Mouse (Mus musculus) embryonic facial prominence, embryonic 11.5 days (tissue): ENCODE data around the gene Rab5if. TPM values are rescaled to one million over a fixed set of nuclear protein-coding genes. Genes with fewer than 3 reads are reported as not detected.
"Not testable (repeated sequence)": the region's sequence is repeated elsewhere in the genome, so short reads cannot be mapped to it uniquely, and the experiment has no call there.

Source experiments
- ATAC-seq: fragments of 200-750 bp; cut with Nextera tagmentation; replicated peaks from 2 replicates; pipeline ENCODE4 v1.8.0; 2017; ENCODE audit warnings: low read depth; ENCODE audit not compliant: insufficient number of reproducible peaks, low FRiP score, low TSS enrichment
- DNase-seq: peaks from one replicate; pipeline ENCODE4 v3.0.0-alpha.2; 2015; ENCODE audit warnings: low spot score
- H3K27ac ChIP-seq: fragments of 300-500 bp; sonication (generic); replicated peaks from 2 replicates; pipeline ENCODE4 v1.5.1; 2014; ENCODE audit warnings: mild to moderate bottlenecking, low read depth, low read length, control low read depth
- H3K27me3 ChIP-seq: fragments of 300-500 bp; sonication (generic); 2 replicates; pipeline ENCODE4 v1.6.1; 2014; ENCODE audit warnings: mild to moderate bottlenecking, low read length, moderate library complexity, mixed read lengths; ENCODE audit not compliant: control insufficient read depth, insufficient read depth
- H3K36me3 ChIP-seq: fragments of 300-500 bp; sonication (generic); replicated peaks from 2 replicates; pipeline ENCODE4 v1.6.1; 2014; ENCODE audit warnings: low read depth, mild to moderate bottlenecking, low read length, moderate library complexity, mixed read lengths; ENCODE audit not compliant: control insufficient read depth, insufficient read depth
- H3K4me1 ChIP-seq: fragments of 300-500 bp; sonication (generic); 2 replicates; pipeline ENCODE4 v1.6.1; 2014; ENCODE audit warnings: low read length, mixed read lengths; ENCODE audit not compliant: control insufficient read depth, insufficient read depth
- H3K4me2 ChIP-seq: fragments of 300-500 bp; sonication (generic); 2 replicates; pipeline ENCODE4 v1.6.1; 2014; ENCODE audit warnings: low read depth, mild to moderate bottlenecking, control low read depth, low read length, moderate library complexity
- H3K4me3 ChIP-seq: fragments of 300-500 bp; sonication (generic); 2 replicates; pipeline ENCODE4 v1.5.1; 2014; ENCODE audit warnings: low read depth, low read length, control low read depth
- H3K9ac ChIP-seq: fragments of 300-500 bp; sonication (generic); replicated peaks from 2 replicates; pipeline ENCODE4 v1.6.1; 2014; ENCODE audit warnings: mild to moderate bottlenecking, control low read depth, low read length
- H3K9me3 ChIP-seq: fragments of 300-500 bp; sonication (generic); replicated peaks from 2 replicates; pipeline ENCODE4 v1.6.1; 2016; ENCODE audit warnings: mild to moderate bottlenecking, low read length, inconsistent platforms, mixed read lengths; ENCODE audit not compliant: control insufficient read depth
- WGBS: fragments of 180-500 bp; shearing (Covaris S2); extraction: QIAGEN DNeasy Blood & Tissue Kit; methylation state at CpG from one replicate; pipeline ENCODE4 v1.1.7; 2014; 5-methylcytosine and 5-hydroxymethylcytosine counted together
- polyA plus RNA-seq: library from polyadenylated mRNA; unstranded; fragments of >200 nt; fragmentation: Nextera tagmentation; extraction: Ambion mirVana; gene quantifications from 2 replicates; pipeline ENCODE4 v1.2.1, GENCODE M21; 2014

Gene Rab5if
- polyA plus RNA-seq, 1 experiment from 2014 or later, result 217 TPM

DNA sequence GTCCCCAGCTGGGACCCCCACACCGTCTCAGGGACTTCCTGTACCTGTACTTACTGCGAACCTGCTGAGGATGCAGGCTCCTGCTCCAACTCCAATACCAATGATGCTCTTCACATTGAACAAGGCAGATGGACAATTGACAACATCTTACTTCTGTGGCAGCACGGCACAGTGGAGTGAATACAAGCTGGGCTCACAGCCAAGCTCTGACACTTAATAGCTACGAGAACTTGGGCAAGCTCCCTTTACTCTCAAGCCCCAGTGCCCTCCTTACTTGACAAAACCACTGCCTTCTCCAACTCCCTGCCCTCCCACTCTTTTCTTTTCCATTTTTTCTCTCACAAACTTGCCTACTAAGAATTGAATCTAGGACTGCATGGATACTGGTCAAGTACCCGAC is 50.3 kb downstream of the Rab5if start:
- no peaks in the 10 kb centered on the region for H3K4me1 ChIP-seq
- DNase-seq, result no peak
- H3K4me3 ChIP-seq, result no peak overlapping the region
- H3K36me3 ChIP-seq, result no peaks in the 10 kb centered on the region
- no peak overlapping the region for H3K27ac ChIP-seq
- H3K27me3 ChIP-seq, result no peaks in the 10 kb centered on the region
- H3K9me3 ChIP-seq, result no peaks in the 10 kb centered on the region
- no peak overlapping the region for H3K9ac ChIP-seq
- no peak for ATAC-seq
- 80% methylated on average over 5 of the region's 5 CpGs for WGBS
- no peak overlapping the region for H3K4me2 ChIP-seq

DNA sequence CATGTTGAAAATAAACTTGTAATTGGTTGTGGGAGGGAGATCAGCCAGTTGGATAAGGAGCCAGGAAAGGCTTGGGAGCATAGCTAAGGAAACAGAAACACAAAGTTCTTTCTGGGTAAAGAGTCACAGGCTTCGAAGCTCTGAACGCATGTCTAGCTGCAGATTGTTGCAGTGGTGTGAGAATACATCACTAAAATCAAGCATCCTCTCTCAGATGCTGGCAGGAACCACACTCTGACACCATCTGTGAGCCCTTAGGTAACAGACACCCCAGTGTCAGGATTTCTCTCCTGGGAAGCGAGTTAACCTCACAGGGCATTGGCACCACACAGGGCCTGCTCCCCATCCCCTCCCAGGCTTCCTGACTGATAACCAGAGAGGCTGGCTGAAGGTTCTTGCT is 52.6 kb downstream of the Rab5if start:
- H3K4me2 ChIP-seq, result no peak overlapping the region
- no peak for ATAC-seq
- H3K27me3 ChIP-seq, result no peaks in the 10 kb centered on the region
- H3K27ac ChIP-seq, result no peak overlapping the region
- no peak overlapping the region for H3K9ac ChIP-seq
- H3K36me3 ChIP-seq, result no peaks in the 10 kb centered on the region
- no peaks in the 10 kb centered on the region for H3K4me1 ChIP-seq
- H3K9me3 ChIP-seq, result no peaks in the 10 kb centered on the region
- WGBS, result 71% methylated on average over 3 of the region's 3 CpGs
- no peak for DNase-seq
- H3K4me3 ChIP-seq, result no peak overlapping the region

GRCm38 (mm10) chr2:156916419-156917125 is 53.6 kb downstream of the Rab5if start:
- whole genome bisulfite sequencing, result 78% methylated on average over 3 of the region's 3 CpGs
- no peak for DNase-seq
- no peaks in the 10 kb centered on the region for H3K27me3 ChIP-seq
- no peak overlapping the region for H3K4me3 ChIP-seq
- no peaks in the 10 kb centered on the region for H3K36me3 ChIP-seq
- H3K9me3 ChIP-seq, result no peaks in the 10 kb centered on the region
- no peak overlapping the region for H3K9ac ChIP-seq
- H3K4me1 ChIP-seq, result no peaks in the 10 kb centered on the region
- no peak overlapping the region for H3K27ac ChIP-seq
- ATAC-seq, result no peak
- no peak overlapping the region for H3K4me2 ChIP-seq

- WGBS, result 66% methylated on average over 4 of the region's 4 CpGs
- H3K4me1 ChIP-seq, result no peaks in the 10 kb centered on the region
- DNase-seq (no peak), ATAC-seq (no peak)
- no peak overlapping the region for H3K4me2 ChIP-seq
- H3K9ac ChIP-seq, result no peak overlapping the region
- no peaks in the 10 kb centered on the region for H3K9me3 ChIP-seq
- no peak overlapping the region for H3K4me3 ChIP-seq
- no peak overlapping the region for H3K27ac ChIP-seq
- H3K27me3 ChIP-seq, result no peaks in the 10 kb centered on the region
- no peaks in the 10 kb centered on the region for H3K36me3 ChIP-seq
Measured at GRCm38 (mm10) chr2:156918562-156918961, 55.6 kb downstream of the Rab5if start.

GRCm38 (mm10) chr2:156919191-156919590 is 56.3 kb downstream of the Rab5if start:
- H3K4me1 ChIP-seq, H3K9ac ChIP-seq, H3K9me3 ChIP-seq, ATAC-seq, DNase-seq, H3K4me2 ChIP-seq, H3K4me3 ChIP-seq, H3K27me3 ChIP-seq, H3K36me3 ChIP-seq, H3K27ac ChIP-seq: not testable (repeated sequence)
- 91% methylated on average over 11 of the region's 11 CpGs for WGBS

GRCm38 (mm10) chr2:156919796-156920195 is 56.9 kb downstream of the Rab5if start:
- WGBS, result 59% methylated on average over 2 of the region's 2 CpGs
- Histone ChIP-seq H3K27me3 (no peaks in the 10 kb centered on the region), H3K4me3 (no peak overlapping the region), H3K27ac (no peak overlapping the region), H3K9ac (no peak overlapping the region), H3K4me2 (no peak overlapping the region), H3K36me3 (no peaks in the 10 kb centered on the region), H3K9me3 (no peaks in the 10 kb centered on the region), H3K4me1 (no peaks in the 10 kb centered on the region)
- ATAC-seq (no peak), DNase-seq (no peak)

DNA sequence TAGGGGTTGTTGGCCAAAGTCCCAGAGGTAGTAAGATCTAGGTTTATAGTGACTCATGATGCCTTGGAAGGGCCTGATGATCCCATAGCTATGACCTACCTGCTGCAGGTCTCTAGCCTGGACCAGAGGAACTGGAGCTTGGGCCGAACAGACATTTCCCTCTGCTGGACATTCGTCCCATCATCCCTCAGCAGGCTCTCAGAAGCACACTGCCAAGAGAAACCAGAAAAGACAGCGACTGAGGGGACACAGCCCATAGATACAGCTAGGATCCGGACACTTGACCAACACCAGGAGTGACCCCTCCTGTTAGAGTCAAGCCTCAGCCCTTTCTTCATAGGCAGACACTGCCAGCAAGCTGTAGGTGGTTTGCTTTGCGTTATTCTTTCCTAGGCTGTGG is 60.1 kb downstream of the Rab5if start:
- Histone ChIP-seq H3K27me3 (no peaks in the 10 kb centered on the region), H3K4me2 (no peak overlapping the region), H3K4me1 (no peaks in the 10 kb centered on the region), H3K4me3 (no peak overlapping the region), H3K9me3 (no peaks in the 10 kb centered on the region), H3K36me3 (no peaks in the 10 kb centered on the region), H3K27ac (no peak overlapping the region), H3K9ac (no peak overlapping the region)
- no peak for ATAC-seq
- WGBS, result 87% methylated on average over 5 of the region's 5 CpGs
- DNase-seq, result no peak
